Mouse (Mus musculus) B cell, adult 2 months (primary cell): ENCODE results near the gene Ssxb2.
"Not testable (repeated sequence)": the region's sequence is repeated elsewhere in the genome, so short reads cannot be mapped to it uniquely, and the experiment has no call there.

Source experiments
- DNase-seq, 2 experiments: peaks; one replicate each; pipeline ENCODE4 v3.0.0; 2022

Gene Ssxb2

GRCm38 (mm10) chrX:8461626-8462025, at the start of gene Ssxb2:
Gene Ssxb2 (minus strand): TSS chrX:8461726.
- not testable (repeated sequence) for DNase-seq

- DNase-seq: not testable (repeated sequence)
Measured at GRCm38 (mm10) chrX:8413005-8413404, 48.5 kb downstream of the Ssxb2 start, which contains the start of gene Ssxb1. Gene Ssxb1 (plus strand): TSS chrX:8413305.
